Mouse (Mus musculus) neural tube, embryonic 11.5 days (tissue): Measurements from ENCODE around the gene Slc1a2. TPM values are rescaled to one million over a fixed set of nuclear protein-coding genes. Genes with fewer than 3 reads are reported as not detected.

Experiments used
- ATAC-seq: fragments of 200-750 bp; cut with Nextera tagmentation; 2 replicates; pipeline ENCODE4 v1.8.0; 2017; ENCODE audit warnings: moderate number of reproducible peaks, mild to moderate bottlenecking, moderate TSS enrichment, moderate library complexity; ENCODE audit not compliant: insufficient read depth, low FRiP score, low TSS enrichment
- DNase-seq: peaks from one replicate; pipeline ENCODE4 v3.0.0-alpha.2; 2015; ENCODE audit warnings: low spot score
- H3K27ac ChIP-seq: fragments of 300-500 bp; sonication (generic); 2 replicates; pipeline ENCODE4 v1.5.1; 2014; ENCODE audit warnings: low read depth, mild to moderate bottlenecking, low read length
- H3K27me3 ChIP-seq: fragments of 300-500 bp; sonication (generic); 2 replicates; pipeline ENCODE4 v1.6.1; 2014; ENCODE audit warnings: mild to moderate bottlenecking, low read length, mixed read lengths; ENCODE audit not compliant: control insufficient read depth, insufficient read depth
- H3K36me3 ChIP-seq: fragments of 300-500 bp; sonication (generic); 2 replicates; pipeline ENCODE4 v1.6.1; 2014; ENCODE audit warnings: mild to moderate bottlenecking, low read length, moderate library complexity, mixed read lengths; ENCODE audit not compliant: control insufficient read depth, insufficient read depth
- H3K4me1 ChIP-seq: fragments of 300-500 bp; sonication (generic); 2 replicates; pipeline ENCODE4 v1.6.1; 2014; ENCODE audit warnings: low read length, mixed read lengths; ENCODE audit not compliant: control insufficient read depth, insufficient read depth
- H3K4me2 ChIP-seq: fragments of 300-500 bp; sonication (generic); 2 replicates; pipeline ENCODE4 v1.6.1; 2014; ENCODE audit warnings: low read depth, mild to moderate bottlenecking, moderate library complexity
- H3K4me3 ChIP-seq: fragments of 300-500 bp; sonication (generic); 2 replicates; pipeline ENCODE4 v1.5.1; 2014; ENCODE audit warnings: low read depth, low read length
- H3K9ac ChIP-seq: fragments of 300-500 bp; sonication (generic); 2 replicates; pipeline ENCODE4 v1.6.1; 2014; ENCODE audit warnings: mild to moderate bottlenecking, low read length
- H3K9me3 ChIP-seq: fragments of 300-500 bp; sonication (generic); 2 replicates; pipeline ENCODE4 v1.6.1; 2016; ENCODE audit warnings: low read length; ENCODE audit not compliant: control insufficient read depth
- WGBS: fragments of 180-500 bp; shearing (Covaris S2); extraction: QIAGEN DNeasy Blood & Tissue Kit; methylation state at CpG from one replicate; pipeline ENCODE4 v1.1.7; 2014; 5-methylcytosine and 5-hydroxymethylcytosine counted together
- polyA plus RNA-seq: library from polyadenylated mRNA; unstranded; fragments of >200 nt; fragmentation: Nextera tagmentation; extraction: Ambion mirVana; gene quantifications from 2 replicates; pipeline ENCODE4 v1.2.1, GENCODE M21; 2014

Slc1a2 gene
- polyA plus RNA-seq, 1 experiment from 2014 or later: 12.9 TPM

GRCm38 (mm10) chr2:102771304-102771703 lies 112.8 kb downstream of the Slc1a2 start:
- no peak for ATAC-seq
- 91% methylated on average over 1 of the region's 1 CpGs for WGBS

GRCm38 (mm10) chr2:102772276-102772675 lies 113.8 kb downstream of the Slc1a2 start:
- ATAC-seq: no peak
- Histone ChIP-seq H3K4me1 (no peaks in the 10 kb centered on the region), H3K9ac (no peak overlapping the region), H3K4me2 (no peak overlapping the region), H3K9me3 (no peaks in the 10 kb centered on the region), H3K36me3 (no peaks in the 10 kb centered on the region), H3K27me3 (no peaks in the 10 kb centered on the region), H3K27ac (no peak overlapping the region), H3K4me3 (no peak overlapping the region)
- DNase-seq: no peak
- 97% methylated on average over 5 of the region's 5 CpGs for WGBS

More at GRCm38 (mm10) chr2:102771304-102771703, 112.8 kb downstream of the Slc1a2 start:
- no peaks in the 10 kb centered on the region for H3K4me1 ChIP-seq
- no peaks in the 10 kb centered on the region for H3K9me3 ChIP-seq
- H3K9ac ChIP-seq: no peak overlapping the region
- no peaks in the 10 kb centered on the region for H3K27me3 ChIP-seq
- H3K4me2 ChIP-seq: no peak overlapping the region
- DNase-seq: no peak
- no peak overlapping the region for H3K4me3 ChIP-seq
- H3K27ac ChIP-seq: no peak overlapping the region
- H3K36me3 ChIP-seq: no peaks in the 10 kb centered on the region

- DNase-seq (no peak), ATAC-seq (no peak)
- no peaks in the 10 kb centered on the region; the same call in 1 of the 2 replicates for H3K36me3 ChIP-seq
- no peak overlapping the region for H3K4me2 ChIP-seq
- H3K27ac ChIP-seq: no peak overlapping the region
- H3K9ac ChIP-seq: no peak overlapping the region
- H3K9me3 ChIP-seq: no peaks in the 10 kb centered on the region
- no peaks in the 10 kb centered on the region for H3K4me1 ChIP-seq
- WGBS: 85% methylated on average over 4 of the region's 4 CpGs
- H3K4me3 ChIP-seq: no peak overlapping the region
- H3K27me3 ChIP-seq: no peaks in the 10 kb centered on the region
Measured at GRCm38 (mm10) chr2:102774700-102775099, 116.2 kb downstream of the Slc1a2 start.

GRCm38 (mm10) chr2:102775561-102775960 lies 117.1 kb downstream of the Slc1a2 start:
- H3K27ac ChIP-seq: no peak overlapping the region
- no peaks in the 10 kb centered on the region; the same call in 1 of the 2 replicates for H3K36me3 ChIP-seq
- H3K27me3 ChIP-seq: no peaks in the 10 kb centered on the region
- ATAC-seq (no peak), DNase-seq (no peak)
- WGBS: 69% methylated on average over 1 of the region's 1 CpGs
- H3K9me3 ChIP-seq: no peaks in the 10 kb centered on the region
- H3K4me1 ChIP-seq: no peaks in the 10 kb centered on the region
- no peak overlapping the region for H3K9ac ChIP-seq
- no peak overlapping the region for H3K4me2 ChIP-seq
- H3K4me3 ChIP-seq: no peak overlapping the region

DNA sequence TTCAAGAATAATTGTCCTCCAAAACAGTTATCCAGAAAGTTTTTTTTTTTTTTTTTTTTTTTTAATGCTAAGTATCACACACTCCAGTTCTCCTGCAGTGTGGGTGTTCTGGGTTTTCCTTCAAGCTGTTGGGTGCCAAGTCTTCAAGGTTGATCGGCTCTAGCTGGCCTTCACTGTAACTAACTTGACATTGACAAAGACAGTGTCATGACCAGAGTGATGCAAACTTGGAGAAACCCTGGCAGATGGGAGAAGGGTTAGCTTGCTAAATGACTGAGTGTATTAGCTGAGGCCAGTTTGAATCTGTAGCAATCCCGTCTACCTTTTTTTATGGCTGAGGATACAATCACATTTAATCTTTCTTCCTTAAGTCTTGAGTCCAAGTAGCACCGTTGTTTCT lies 119.7 kb downstream of the Slc1a2 start:
- Histone ChIP-seq H3K36me3 (no peaks in the 10 kb centered on the region; the same call in 1 of the 2 replicates), H3K27me3 (no peaks in the 10 kb centered on the region), H3K9me3 (no peaks in the 10 kb centered on the region), H3K4me1 (no peaks in the 10 kb centered on the region), H3K27ac (no peak overlapping the region), H3K4me3 (no peak overlapping the region), H3K4me2 (no peak overlapping the region), H3K9ac (no peak overlapping the region)
- WGBS: 89% methylated on average over 3 of the region's 3 CpGs
- no peak for DNase-seq
- no peak for ATAC-seq

- H3K9ac ChIP-seq: no peak overlapping the region
- DNase-seq (no peak), ATAC-seq (no peak)
- H3K4me2 ChIP-seq: no peak overlapping the region
- H3K4me1 ChIP-seq: no peaks in the 10 kb centered on the region
- 86% methylated on average over 7 of the region's 7 CpGs for WGBS
- no peaks in the 10 kb centered on the region; the same call in 1 of the 2 replicates for H3K36me3 ChIP-seq
- no peak overlapping the region for H3K27ac ChIP-seq
- no peak overlapping the region for H3K4me3 ChIP-seq
- H3K27me3 ChIP-seq: no peaks in the 10 kb centered on the region
- H3K9me3 ChIP-seq: no peaks in the 10 kb centered on the region
Measured at GRCm38 (mm10) chr2:102782751-102783150, 124.3 kb downstream of the Slc1a2 start.

DNA sequence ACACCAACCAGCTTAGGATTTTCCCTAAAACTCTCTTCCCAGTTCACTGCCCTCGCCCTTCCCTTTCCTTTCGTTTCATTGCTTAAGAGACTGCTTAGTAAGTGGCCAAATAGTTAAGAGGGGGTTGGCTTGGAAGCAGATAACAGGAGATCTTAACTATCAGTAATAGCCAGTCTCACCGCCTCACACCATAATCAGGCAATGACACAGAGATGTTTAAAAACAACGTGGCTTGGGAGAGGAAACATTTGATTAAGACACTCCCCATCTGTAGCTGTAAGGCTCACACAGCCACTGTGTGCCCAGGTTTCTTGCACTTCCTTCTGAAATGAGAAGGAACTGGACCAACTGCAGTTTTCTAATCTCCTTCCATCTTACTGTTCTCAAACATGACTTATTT lies 127.2 kb downstream of the Slc1a2 start:
- Histone ChIP-seq H3K4me3 (no peak overlapping the region), H3K27me3 (no peaks in the 10 kb centered on the region), H3K9ac (no peak overlapping the region), H3K27ac (no peak overlapping the region), H3K36me3 (no peaks in the 10 kb centered on the region), H3K4me2 (no peak overlapping the region), H3K4me1 (no peaks in the 10 kb centered on the region), H3K9me3 (no peaks in the 10 kb centered on the region)
- no peak for DNase-seq
- 76% methylated on average over 4 of the region's 4 CpGs for WGBS
- no peak for ATAC-seq

- Histone ChIP-seq H3K27me3 (no peaks in the 10 kb centered on the region), H3K4me1 (no peaks in the 10 kb centered on the region), H3K4me3 (no peak overlapping the region), H3K9ac (no peak overlapping the region), H3K36me3 (no peaks in the 10 kb centered on the region), H3K27ac (no peak overlapping the region), H3K9me3 (no peaks in the 10 kb centered on the region), H3K4me2 (no peak overlapping the region)
- DNase-seq: no peak
- WGBS: 82% methylated on average over 2 of the region's 2 CpGs
- ATAC-seq: no peak
Measured at GRCm38 (mm10) chr2:102791641-102792040, 133.2 kb downstream of the Slc1a2 start.

DNA sequence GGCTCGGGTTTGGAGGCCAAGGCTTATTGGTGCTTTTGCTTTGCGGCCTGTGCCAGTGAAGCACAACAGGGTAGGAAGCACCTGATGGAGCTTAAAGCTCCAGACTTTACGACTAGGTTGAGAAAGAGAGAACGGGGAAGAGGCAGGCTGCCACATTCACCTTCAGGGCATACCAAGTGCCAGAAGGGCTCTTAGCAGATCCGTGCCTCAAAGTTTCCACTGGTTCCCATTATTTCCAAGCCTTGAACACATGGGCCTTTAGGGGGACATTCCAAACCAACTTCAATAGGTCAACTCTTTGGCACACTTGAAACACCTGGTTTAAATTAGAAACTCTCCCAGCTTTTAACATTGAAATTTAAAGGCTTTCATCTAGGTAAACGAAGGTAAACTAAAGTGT lies 134.3 kb downstream of the Slc1a2 start:
- H3K4me2 ChIP-seq: no peak overlapping the region
- H3K36me3 ChIP-seq: no peaks in the 10 kb centered on the region
- H3K27me3 ChIP-seq: no peaks in the 10 kb centered on the region
- no peak overlapping the region for H3K27ac ChIP-seq
- ATAC-seq (no peak), DNase-seq (no peak)
- 83% methylated on average over 6 of the region's 6 CpGs for WGBS
- no peaks in the 10 kb centered on the region for H3K4me1 ChIP-seq
- H3K9me3 ChIP-seq: no peaks in the 10 kb centered on the region
- no peak overlapping the region for H3K4me3 ChIP-seq
- H3K9ac ChIP-seq: no peak overlapping the region
